Mouse (Mus musculus) heart, postnatal 0 days (tissue): ENCODE data around the gene Slfn5. TPM values are rescaled to one million over a fixed set of nuclear protein-coding genes. Genes with fewer than 3 reads are reported as not detected.
A peak's percentile ranks its signal among the peaks of the same experiment; 100 is the strongest.

Source experiments
- ATAC-seq: fragments of 200-750 bp; cut with Nextera tagmentation; 2 replicates; pipeline ENCODE4 v1.8.0; 2017; ENCODE audit warnings: low read depth, moderate number of reproducible peaks, moderate library complexity; ENCODE audit not compliant: insufficient read depth
- DNase-seq: peaks from one replicate; pipeline ENCODE4 v3.0.0-alpha.2; 2016; ENCODE audit warnings: low spot score
- H3K27ac ChIP-seq: fragments of 300-500 bp; sonication (generic); 2 replicates; pipeline ENCODE4 v1.5.1; 2014; ENCODE audit warnings: low read depth, mild to moderate bottlenecking
- H3K27me3 ChIP-seq: fragments of 300-500 bp; sonication (generic); 2 replicates; pipeline ENCODE4 v1.6.1; 2014; ENCODE audit warnings: low read length, mixed read lengths; ENCODE audit not compliant: control insufficient read depth, insufficient read depth
- H3K36me3 ChIP-seq: fragments of 300-500 bp; sonication (generic); replicated peaks from 2 replicates; pipeline ENCODE4 v1.6.1; 2014; ENCODE audit warnings: low read length, mixed read lengths; ENCODE audit not compliant: control insufficient read depth, insufficient read depth
- H3K4me1 ChIP-seq: fragments of 300-500 bp; sonication (generic); 2 replicates; pipeline ENCODE4 v1.6.1; 2014; ENCODE audit warnings: antibody characterized with exemption; ENCODE audit not compliant: control insufficient read depth, insufficient read depth
- H3K4me2 ChIP-seq: fragments of 300-500 bp; sonication (generic); 2 replicates; pipeline ENCODE4 v1.6.1; 2014; ENCODE audit warnings: low read depth, mild to moderate bottlenecking, low read length, moderate library complexity
- H3K4me3 ChIP-seq: fragments of 300-500 bp; sonication (generic); 2 replicates; pipeline ENCODE4 v1.5.1; 2014; ENCODE audit warnings: low read depth, low read length
- H3K9ac ChIP-seq: fragments of 300-500 bp; sonication (generic); replicated peaks from 2 replicates; pipeline ENCODE4 v1.6.1; 2014; ENCODE audit warnings: low read depth, low read length, mixed read lengths
- H3K9me3 ChIP-seq: fragments of 300-500 bp; sonication (generic); replicated peaks from 2 replicates; pipeline ENCODE4 v1.6.1; 2016; ENCODE audit warnings: low read length; ENCODE audit not compliant: control insufficient read depth
- CTCF ChIP-seq: IDR thresholded peaks from 2 replicates; pipeline ENCODE4 v1.5.1; 2016; ENCODE audit warnings: antibody characterized with exemption, control low read depth, low read depth
- EP300 ChIP-seq: IDR thresholded peaks from 2 replicates; pipeline ENCODE4 v1.6.1; 2016; ENCODE audit warnings: antibody characterized with exemption, low read depth
- WGBS: fragments of 180-500 bp; shearing (Covaris S2); extraction: QIAGEN DNeasy Blood & Tissue Kit; methylation state at CpG from one replicate; pipeline ENCODE4 v1.1.7; 2014; 5-methylcytosine and 5-hydroxymethylcytosine counted together
- polyA plus RNA-seq: library from polyadenylated mRNA; unstranded; fragments of >200 nt; fragmentation: Nextera tagmentation; extraction: Ambion mirVana; gene quantifications from 2 replicates; pipeline ENCODE4 v1.2.1, GENCODE M21; 2015
- total RNA-seq: library from RNA; depleted of rRNA; stranded (reverse); fragments of >200 nt; gene quantifications from 2 replicates; pipeline ENCODE4 v1.2.3, GENCODE M21; 2014; ENCODE audit warnings: low replicate concordance

Slfn5 gene
- total and polyA plus RNA-seq, 2 experiments from 2014 or later, result 18.7 to 29.0 TPM

GRCm38 (mm10) chr11:82951865-82952611, 889 bp downstream of the Slfn5 start:
- 6% methylated on average over 28 of the region's 28 CpGs for WGBS

GRCm38 (mm10) chr11:82952612-82953542, 1.7 kb downstream of the Slfn5 start:
- DNase-seq, result peak; percentile 38
- peak; percentile 28; the same call in 1 of the 2 replicates for ATAC-seq
- Histone ChIP-seq H3K9ac (peak overlapping the region; percentile 55; the same call in 1 of the 2 replicates), H3K36me3 (no peaks in the 10 kb centered on the region), H3K4me2 (peak overlapping the region; percentile 76), H3K4me3 (peak overlapping the region; percentile 52), H3K4me1 (peaks cover 10% of the 10 kb centered on the region), H3K27ac (peak overlapping the region; percentile 91), H3K27me3 (peaks cover 13% of the 10 kb centered on the region; the same call in 1 of the 2 replicates), H3K9me3 (no peaks in the 10 kb centered on the region)
- WGBS, result 46% methylated on average over 9 of the region's 9 CpGs
- TF ChIP-seq EP300 (no peak), CTCF (no peak)

More at GRCm38 (mm10) chr11:82951865-82952611, 889 bp downstream of the Slfn5 start:
- no peak for TF ChIP-seq EP300
- TF ChIP-seq CTCF, result no peak
- Histone ChIP-seq H3K9ac (peak overlapping the region; percentile 55), H3K27ac (peak overlapping the region; percentile 91), H3K4me2 (peak overlapping the region; percentile 76), H3K27me3 (peaks cover 13% of the 10 kb centered on the region; the same call in 1 of the 2 replicates), H3K4me1 (peaks cover 15% of the 10 kb centered on the region), H3K36me3 (no peaks in the 10 kb centered on the region), H3K4me3 (peak overlapping the region; percentile 52), H3K9me3 (no peaks in the 10 kb centered on the region)
- peak; percentile 79 for ATAC-seq
- DNase-seq, result peak; percentile 85

- WGBS, result 78% methylated on average over 6 of the region's 6 CpGs
- Histone ChIP-seq H3K9me3 (no peaks in the 10 kb centered on the region), H3K4me1 (peaks cover 10% of the 10 kb centered on the region), H3K9ac (no peak overlapping the region), H3K27me3 (peaks cover 13% of the 10 kb centered on the region; the same call in 1 of the 2 replicates), H3K4me2 (peak overlapping the region; percentile 76), H3K36me3 (peaks cover 6% of the 10 kb centered on the region; the same call in 1 of the 2 replicates), H3K27ac (no peak overlapping the region), H3K4me3 (0 out of 2 replicates have a peak overlapping the region, but pooled peaks have one; percentile 52)
- TF ChIP-seq CTCF (no peak), EP300 (no peak)
- DNase-seq, result no peak
- no peak for ATAC-seq
Measured at GRCm38 (mm10) chr11:82954631-82955030, 3.5 kb downstream of the Slfn5 start.

GRCm38 (mm10) chr11:82956925-82957324, 5.8 kb downstream of the Slfn5 start:
- H3K9ac ChIP-seq, result no peak overlapping the region
- no peak overlapping the region for H3K27ac ChIP-seq
- WGBS, result 58% methylated on average over 10 of the region's 10 CpGs
- no peaks in the 10 kb centered on the region for H3K9me3 ChIP-seq
- ATAC-seq (no peak), DNase-seq (no peak)
- H3K27me3 ChIP-seq, result peaks cover 5% of the 10 kb centered on the region; the same call in 1 of the 2 replicates
- H3K36me3 ChIP-seq, result peaks cover 22% of the 10 kb centered on the region
- no peak overlapping the region for H3K4me3 ChIP-seq
- no peak overlapping the region for H3K4me2 ChIP-seq
- TF ChIP-seq EP300, result no peak
- TF ChIP-seq CTCF, result no peak
- peaks cover 2% of the 10 kb centered on the region; the same call in 1 of the 2 replicates for H3K4me1 ChIP-seq

GRCm38 (mm10) chr11:82959613-82960012, 8.5 kb downstream of the Slfn5 start:
- no peaks in the 10 kb centered on the region for H3K9me3 ChIP-seq
- WGBS, result 6% methylated on average over 4 of the region's 4 CpGs

More at GRCm38 (mm10) chr11:82959613-82960012, 8.5 kb downstream of the Slfn5 start:
- no peak for TF ChIP-seq EP300
- TF ChIP-seq CTCF, result peak; percentile 88
- H3K4me3 ChIP-seq, result no peak overlapping the region
- H3K27ac ChIP-seq, result no peak overlapping the region
- ATAC-seq (peak; percentile 55), DNase-seq (peak; percentile 71)
- no peaks in the 10 kb centered on the region for H3K4me1 ChIP-seq
- H3K36me3 ChIP-seq, result peaks cover 33% of the 10 kb centered on the region
- no peaks in the 10 kb centered on the region for H3K27me3 ChIP-seq
- H3K9ac ChIP-seq, result no peak overlapping the region
- no peak overlapping the region for H3K4me2 ChIP-seq
